Mouse (Mus musculus) hematopoietic stem cell, adult 5-6 weeks (primary cell): ENCODE data around the gene Specc1. TPM values are rescaled to one million over a fixed set of nuclear protein-coding genes. Genes with fewer than 3 reads are reported as not detected.

Experiments used
- ATAC-seq, 2 experiments: fragments of 125-278 bp in 1 of 2; replicated peaks in 1 of 2; 2 replicates each; pipeline ENCODE4 v1.8.0; 2016 to 2017; ENCODE audit warnings: inconsistent platforms in 2 of 2, mild to moderate bottlenecking in 2 of 2, moderate number of reproducible peaks in 2 of 2, low read depth in 1 of 2, moderate TSS enrichment in 1 of 2; ENCODE audit not compliant: low FRiP score in 2 of 2, poor library complexity in 2 of 2, severe bottlenecking in 2 of 2, insufficient read depth in 1 of 2, low TSS enrichment in 1 of 2
- total RNA-seq: library from RNA; stranded (forward); fragments of 172-1452, 232-1000 nt; gene quantifications from 2 replicates; pipeline ENCODE4 v1.2.3, GENCODE M21; 2017

Gene Specc1
- total RNA-seq, 1 experiment from 2014 or later = 25.6 TPM

DNA sequence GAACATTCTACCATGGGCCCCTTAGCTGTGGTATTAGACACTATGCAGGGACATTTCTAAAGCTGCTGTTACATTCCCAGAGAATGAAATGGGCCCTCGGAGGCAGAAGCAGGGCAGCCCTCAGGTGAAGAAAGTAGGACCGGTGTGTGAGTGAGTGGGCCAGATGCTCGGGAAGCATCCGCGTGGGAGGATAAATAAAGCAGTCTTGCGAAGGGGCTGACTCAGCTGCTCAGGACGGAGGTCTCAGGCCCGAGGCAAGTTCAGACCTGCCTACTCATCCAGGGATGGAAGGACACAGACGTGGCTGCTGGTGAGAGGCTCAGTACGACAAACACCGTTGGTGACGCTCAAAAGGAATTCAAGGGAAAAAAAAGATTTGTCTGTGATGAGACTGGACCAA lies 312.5 kb downstream of the Specc1 start:
- ATAC-seq = no peak

DNA sequence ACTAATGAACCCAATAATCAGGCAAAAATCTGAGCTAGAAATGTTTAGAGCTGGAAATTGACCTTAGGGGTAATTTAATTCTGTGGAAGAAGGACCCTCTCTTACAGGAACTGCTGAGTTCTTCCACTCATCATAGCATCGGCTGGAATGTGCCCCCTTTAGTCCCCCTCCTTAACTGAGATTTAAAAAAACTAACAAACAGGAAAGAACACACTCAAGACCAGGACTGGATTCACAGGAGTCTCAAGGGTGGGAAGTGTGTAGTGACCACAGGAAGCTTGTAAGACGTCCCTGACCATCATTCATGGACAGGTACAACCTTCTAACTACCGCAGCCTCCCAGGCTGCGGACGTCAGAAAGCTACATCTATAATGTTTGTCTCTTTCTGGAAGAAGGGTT lies 314.3 kb downstream of the Specc1 start:
- ATAC-seq = no peak

Other genes starting within 250 kb of the Specc1 start
- not detected in 2 replicates for gene Slc5a10, start 235.9 kb upstream of the Specc1 start, total RNA-seq
- gene Prpsap2, start 194.7 kb upstream of the Specc1 start, total RNA-seq = 47.2 and 59.6 TPM in 2 replicates
- gene Ulk2, start 101.7 kb upstream of the Specc1 start, total RNA-seq = 29.3 and 36.1 TPM in 2 replicates
- gene Akap10, start 26.5 kb upstream of the Specc1 start, total RNA-seq = 46.7 and 47.2 TPM in 2 replicates